In the genomic region with DNA sequence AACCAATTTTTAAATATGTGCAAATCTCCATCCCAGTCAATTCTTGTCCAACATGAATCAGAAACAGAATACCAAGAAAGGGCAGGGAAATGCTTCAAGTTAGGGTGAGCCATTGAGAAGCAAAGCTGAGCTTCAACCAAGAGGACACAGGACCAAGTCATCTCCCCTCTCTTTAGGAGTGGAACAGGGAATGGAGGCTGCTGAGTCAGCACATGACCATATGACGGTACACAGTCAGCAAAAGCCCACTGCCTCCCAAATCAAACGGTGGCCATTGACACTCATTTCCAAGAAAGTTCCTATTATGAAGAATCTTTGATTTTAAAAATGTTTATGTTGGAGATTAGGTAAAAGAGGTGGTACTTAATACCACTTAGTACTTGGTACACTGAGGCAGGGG, we compare ENCODE assay signal across 34 mouse cellular contexts. TPM values are rescaled to one million over a fixed set of nuclear protein-coding genes. Genes with fewer than 3 reads are reported as not detected.
"Had no signal": no experiment of that assay in that cellular context is flagged by ENCODE, and none has a peak within 500 bp of the region (broad histone marks: within the 10 kb centered on the region; RNA-seq: fewer than 3 reads in every experiment).

No protein-coding gene starts in this region.

- H3K27ac ChIP-seq: heart, embryonic 10.5 days; heart, embryonic 13.5 days; heart, embryonic 15.5 days; hindbrain, embryonic 10.5 days; hindbrain, embryonic 12.5 days; hindbrain, embryonic 13.5 days; hindbrain, embryonic 14.5 days; hindbrain, embryonic 15.5 days; hindbrain, postnatal 0 days; intestine, embryonic 15.5 days; kidney, embryonic 15.5 days; kidney, postnatal 0 days; layer of hippocampus, adult 2 months had no signal

- H3K9ac ChIP-seq: heart, embryonic 12.5 days; heart, embryonic 13.5 days; heart, embryonic 15.5 days; hindbrain, embryonic 12.5 days; hindbrain, embryonic 13.5 days; hindbrain, embryonic 14.5 days; hindbrain, embryonic 15.5 days; intestine, embryonic 15.5 days; kidney, embryonic 15.5 days had no signal

- H3K27me3 ChIP-seq: heart, embryonic 12.5 days; heart, embryonic 13.5 days; heart, embryonic 15.5 days; hindbrain, embryonic 12.5 days; hindbrain, embryonic 13.5 days; hindbrain, embryonic 15.5 days; intestine, embryonic 15.5 days; kidney, embryonic 15.5 days had no signal

- H3K4me1 ChIP-seq: heart, embryonic 10.5 days; heart, embryonic 12.5 days; heart, embryonic 13.5 days; heart, embryonic 15.5 days; hindbrain, embryonic 10.5 days; hindbrain, embryonic 12.5 days; hindbrain, embryonic 13.5 days; hindbrain, embryonic 15.5 days; intestine, embryonic 15.5 days; kidney, embryonic 15.5 days had no signal

- DNase-seq: heart, postnatal 10 days; heart, postnatal 14 days; heart, postnatal 36 days; heart, postnatal 4 days; kidney, adult 11 months; kidney, adult 18-20 months; kidney, adult 2 months; kidney, adult 8-10 months; kidney, adult 9 months; kidney, postnatal 10 days; kidney, postnatal 14 days; kidney, postnatal 25 days; kidney, postnatal 36 days; kidney, postnatal 4 days; layer of hippocampus, adult 9-11 months; layer of hippocampus, postnatal 36 days had no signal

- H3K9me3 ChIP-seq: heart, embryonic 10.5 days; heart, embryonic 12.5 days; heart, embryonic 13.5 days; heart, embryonic 15.5 days; hindbrain, embryonic 10.5 days; hindbrain, embryonic 12.5 days; hindbrain, embryonic 13.5 days; hindbrain, embryonic 15.5 days; intestine, embryonic 15.5 days; kidney, embryonic 15.5 days had no signal

- H3K4me3 ChIP-seq: heart, embryonic 10.5 days; heart, embryonic 12.5 days; heart, embryonic 13.5 days; heart, embryonic 15.5 days; hindbrain, embryonic 10.5 days; hindbrain, embryonic 12.5 days; hindbrain, embryonic 13.5 days; hindbrain, embryonic 15.5 days; intestine, embryonic 15.5 days; kidney, embryonic 15.5 days; layer of hippocampus, adult 2 months had no signal

- H3K36me3 ChIP-seq: heart, embryonic 10.5 days; heart, embryonic 12.5 days; heart, embryonic 13.5 days; heart, embryonic 15.5 days; hindbrain, embryonic 10.5 days; hindbrain, embryonic 12.5 days; hindbrain, embryonic 13.5 days; hindbrain, embryonic 15.5 days; intestine, embryonic 15.5 days; kidney, embryonic 15.5 days had no signal

- H3K4me2 ChIP-seq: heart, embryonic 11.5 days; heart, embryonic 12.5 days; heart, embryonic 13.5 days; heart, embryonic 15.5 days; hindbrain, embryonic 12.5 days; hindbrain, embryonic 13.5 days; hindbrain, embryonic 14.5 days; hindbrain, embryonic 15.5 days; intestine, embryonic 15.5 days; kidney, embryonic 15.5 days had no signal

RNA-seq across cellular contexts. Expression of a gene that starts 44.4 kb away (rescaled TPM):
- total RNA-seq: heart, postnatal 10 days; heart, postnatal 14 days; heart, postnatal 25 days; heart, postnatal 36 days; hematopoietic stem cell, adult 5-6 weeks had no signal
- polyA plus RNA-seq: heart, embryonic 12.5 days; inflammation-experienced regulatory T-cells, adult 6 months had no signal
